Mouse (Mus musculus) frontal cortex, postnatal 14 days (tissue): ENCODE measurements around the gene Kcmf1.
A peak's percentile ranks its signal among the peaks of the same experiment; 100 is the strongest.
"Not testable (repeated sequence)": the region's sequence is repeated elsewhere in the genome, so short reads cannot be mapped to it uniquely, and the experiment has no call there.

Experiments
- DNase-seq, 2 experiments: peaks; one replicate each; pipeline ENCODE4 v3.0.0; 2022; ENCODE audit warnings: low spot score in 2 of 2

Kcmf1 gene

DNA sequence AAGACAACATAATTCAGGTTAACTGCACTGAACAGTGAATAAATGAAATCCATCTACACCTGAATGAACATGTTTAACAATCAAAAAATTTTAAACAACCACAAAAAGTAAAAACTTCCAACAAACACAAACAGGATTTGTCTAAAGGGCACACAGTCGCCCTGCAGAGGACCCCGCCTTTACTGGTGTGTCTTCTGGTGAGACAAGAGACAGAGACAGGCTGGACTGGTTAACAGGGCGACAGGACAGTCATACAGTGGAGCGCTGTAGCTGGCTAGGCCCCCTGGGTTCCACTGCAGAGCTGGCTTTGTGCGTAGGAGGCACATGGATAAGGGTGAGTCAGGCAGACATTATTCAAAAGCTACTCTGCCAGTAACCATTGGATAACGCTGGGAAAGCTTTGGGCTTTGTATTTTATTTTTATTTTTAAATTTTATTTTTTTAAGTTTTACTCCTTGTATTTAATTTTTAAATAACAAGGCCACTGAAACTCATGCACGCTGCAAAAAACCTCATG is 57.7 kb downstream of the Kcmf1 start:
- DNase-seq, result no peak

DNA sequence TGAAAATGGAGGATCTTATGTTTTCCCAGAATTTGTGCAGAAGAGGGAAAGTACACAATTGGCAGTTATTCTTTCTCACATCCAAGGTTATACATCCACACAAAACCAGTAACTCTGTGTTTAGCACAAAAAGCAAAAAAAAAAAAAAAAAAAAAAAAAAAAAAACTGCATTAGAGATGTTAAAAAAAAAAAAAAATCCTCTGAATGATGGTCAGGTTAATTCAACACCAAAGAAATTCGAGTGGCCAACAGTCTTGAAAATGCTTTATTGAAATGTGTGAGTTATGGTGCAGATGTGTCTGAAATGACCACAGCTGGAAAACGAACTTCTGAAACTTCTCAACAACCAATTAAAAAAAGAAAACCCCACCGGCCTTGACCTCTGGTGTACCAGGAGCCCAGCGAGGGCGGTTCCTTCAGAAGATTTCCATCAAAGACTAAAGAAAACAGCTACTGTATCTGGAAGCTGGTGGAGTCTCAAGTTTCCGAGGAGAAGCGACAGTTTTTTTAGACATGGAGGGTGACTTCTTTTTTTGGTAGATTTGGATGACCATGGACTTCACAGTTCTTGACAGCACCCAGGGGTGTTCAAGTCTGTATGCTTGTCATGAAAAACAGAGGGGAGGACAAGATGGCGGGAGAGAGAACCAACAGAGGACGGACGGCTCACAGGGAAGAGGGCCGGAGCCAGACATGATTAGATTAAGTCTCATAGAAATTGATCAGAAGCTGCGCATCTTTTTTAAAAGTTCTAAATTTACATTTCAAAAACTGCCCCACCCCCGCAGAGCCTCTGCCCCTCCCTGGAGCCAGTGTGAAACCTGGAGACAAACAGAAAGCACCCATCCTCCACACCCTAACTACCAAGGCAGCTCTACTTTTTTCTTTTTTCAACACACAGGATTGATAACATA is 58.7 kb downstream of the Kcmf1 start:
- DNase-seq, result no peak

DNA sequence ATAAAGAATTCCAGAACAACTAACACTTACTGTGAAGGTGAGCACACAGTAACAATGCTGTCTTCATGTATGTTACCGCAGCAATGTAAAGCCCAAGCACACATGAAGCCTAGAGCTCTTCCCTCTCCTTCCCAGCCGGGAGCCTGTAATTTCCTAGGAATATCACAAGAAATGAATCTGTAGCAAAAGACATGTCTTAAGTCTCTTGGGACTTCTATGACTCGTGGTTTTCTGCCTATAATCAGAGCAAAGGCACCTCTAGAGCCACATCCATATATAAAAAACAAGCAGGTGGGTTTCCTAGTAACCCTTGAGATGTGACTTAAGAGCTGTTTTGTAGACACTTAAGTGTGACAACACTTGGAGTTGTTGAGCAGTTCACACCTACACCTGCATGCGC is 62.0 kb downstream of the Kcmf1 start:
- no peak for DNase-seq

DNA sequence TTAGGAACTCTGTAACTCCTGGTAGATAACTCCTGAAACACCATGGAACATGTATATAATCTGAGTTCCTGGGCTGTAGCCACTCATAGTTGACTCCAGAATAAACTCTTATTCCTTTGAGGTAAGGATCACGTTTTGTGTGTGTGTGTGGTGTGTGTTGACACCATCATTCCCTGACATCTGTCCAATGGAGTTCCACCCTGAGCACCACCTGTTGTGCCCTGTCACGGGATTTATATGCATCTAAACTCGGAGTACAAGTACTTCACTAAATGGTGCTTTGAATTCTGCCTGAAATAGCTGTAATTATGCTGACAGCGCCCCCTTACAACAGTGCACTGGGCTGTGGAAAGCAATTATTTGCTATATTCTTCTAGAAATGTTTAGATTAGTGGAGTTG is 65.3 kb downstream of the Kcmf1 start:
- DNase-seq, result no peak

DNA sequence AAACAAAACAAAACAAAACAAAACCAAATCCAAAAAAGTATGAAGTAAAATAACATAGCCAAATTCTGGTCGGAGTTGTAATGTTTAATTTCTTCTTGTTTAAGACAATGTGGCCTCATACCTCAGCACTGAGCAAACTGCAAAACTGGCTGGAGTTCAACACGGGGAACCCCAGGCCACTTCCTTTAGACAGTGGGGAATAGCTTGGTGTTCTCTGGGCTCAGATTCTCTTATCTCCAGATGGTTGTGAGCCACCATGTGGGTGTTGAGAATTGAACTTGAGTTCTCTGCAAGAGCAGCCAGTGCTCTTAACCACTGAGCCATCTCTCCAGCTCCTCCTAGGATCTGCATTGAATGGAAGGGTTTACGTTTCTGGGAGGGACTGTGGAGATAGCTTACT is 67.9 kb downstream of the Kcmf1 start:
- DNase-seq, result no peak

DNA sequence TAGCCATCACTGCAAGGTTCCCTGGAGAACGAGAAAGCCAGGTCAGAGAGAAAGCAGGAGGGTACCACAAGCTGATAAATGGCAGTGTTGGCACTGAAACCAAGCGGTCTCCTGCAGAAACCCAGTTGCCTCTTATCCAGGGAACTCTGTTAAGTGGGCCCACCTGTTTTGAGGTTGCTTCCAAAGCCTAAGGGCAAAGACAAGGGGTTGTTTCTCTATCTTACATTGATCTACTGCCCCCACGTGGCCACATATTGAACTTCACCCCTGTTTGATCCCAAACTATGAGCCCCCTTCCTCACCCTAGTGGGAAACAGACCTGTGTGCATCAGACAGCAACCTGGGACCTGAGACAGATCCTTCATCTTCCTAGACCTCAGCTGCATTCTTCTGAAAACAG is 68.5 kb downstream of the Kcmf1 start:
- DNase-seq, result peak; percentile 29 to 63

DNA sequence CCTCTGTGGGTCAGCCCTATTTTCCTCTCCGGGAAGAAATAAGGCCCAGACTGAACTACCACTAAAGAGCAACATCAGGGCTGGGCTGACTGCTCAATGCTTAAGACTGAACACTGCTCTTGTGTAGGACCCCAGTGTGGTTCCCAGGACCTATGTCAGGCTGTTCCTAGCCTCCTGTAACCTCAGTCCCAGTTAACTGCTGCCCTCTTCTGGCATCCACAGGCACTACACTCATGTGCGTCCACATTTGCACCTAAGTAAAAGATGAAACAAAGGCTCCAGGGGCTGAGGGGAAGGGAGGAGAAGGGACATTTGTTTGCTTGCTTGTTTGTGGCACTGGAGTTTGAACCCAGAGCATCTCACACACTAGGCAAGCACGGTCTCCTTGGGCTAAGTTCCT is 70.9 kb downstream of the Kcmf1 start:
- no peak for DNase-seq

DNA sequence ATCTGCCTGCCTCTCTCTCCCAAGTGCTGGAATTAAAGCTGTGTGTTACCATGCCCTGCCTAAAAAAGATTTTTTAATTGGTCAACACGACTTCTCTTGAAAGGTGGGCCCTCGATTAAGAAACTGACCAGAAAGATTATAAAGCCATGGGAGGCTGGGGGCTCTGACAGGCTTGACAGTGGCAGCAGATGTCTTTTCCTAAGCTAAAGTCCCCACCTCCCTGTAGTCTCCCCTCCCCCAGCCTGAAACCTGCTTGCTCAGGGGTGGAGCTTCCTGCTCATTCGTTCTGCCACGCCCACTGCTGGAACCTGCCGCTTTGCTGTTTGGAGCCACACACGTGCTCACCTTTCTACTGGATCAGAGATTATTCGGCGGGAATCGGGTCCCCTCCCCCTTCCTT is 71.7 kb downstream of the Kcmf1 start:
- DNase-seq, result not testable (repeated sequence)

DNA sequence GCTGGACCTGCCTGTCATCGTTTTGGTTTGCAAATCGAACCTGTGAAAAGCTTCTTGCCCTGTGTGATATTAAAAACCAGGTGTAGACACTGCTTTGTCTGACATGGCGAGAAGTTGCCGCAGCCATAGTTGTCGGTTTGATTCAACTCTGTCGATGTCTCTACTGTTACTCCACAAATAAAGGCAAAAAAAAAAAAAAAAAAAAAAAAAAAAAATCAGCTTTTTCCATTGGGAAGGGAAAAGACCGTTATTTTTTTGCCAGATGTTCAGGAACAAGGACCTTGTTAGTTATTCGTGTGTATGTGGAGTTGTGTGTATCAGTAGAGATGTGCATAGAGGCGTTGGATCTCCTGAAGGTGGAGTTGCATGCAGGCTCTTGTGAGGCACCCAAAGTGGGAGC is 74.0 kb downstream of the Kcmf1 start:
- DNase-seq, result no peak

DNA sequence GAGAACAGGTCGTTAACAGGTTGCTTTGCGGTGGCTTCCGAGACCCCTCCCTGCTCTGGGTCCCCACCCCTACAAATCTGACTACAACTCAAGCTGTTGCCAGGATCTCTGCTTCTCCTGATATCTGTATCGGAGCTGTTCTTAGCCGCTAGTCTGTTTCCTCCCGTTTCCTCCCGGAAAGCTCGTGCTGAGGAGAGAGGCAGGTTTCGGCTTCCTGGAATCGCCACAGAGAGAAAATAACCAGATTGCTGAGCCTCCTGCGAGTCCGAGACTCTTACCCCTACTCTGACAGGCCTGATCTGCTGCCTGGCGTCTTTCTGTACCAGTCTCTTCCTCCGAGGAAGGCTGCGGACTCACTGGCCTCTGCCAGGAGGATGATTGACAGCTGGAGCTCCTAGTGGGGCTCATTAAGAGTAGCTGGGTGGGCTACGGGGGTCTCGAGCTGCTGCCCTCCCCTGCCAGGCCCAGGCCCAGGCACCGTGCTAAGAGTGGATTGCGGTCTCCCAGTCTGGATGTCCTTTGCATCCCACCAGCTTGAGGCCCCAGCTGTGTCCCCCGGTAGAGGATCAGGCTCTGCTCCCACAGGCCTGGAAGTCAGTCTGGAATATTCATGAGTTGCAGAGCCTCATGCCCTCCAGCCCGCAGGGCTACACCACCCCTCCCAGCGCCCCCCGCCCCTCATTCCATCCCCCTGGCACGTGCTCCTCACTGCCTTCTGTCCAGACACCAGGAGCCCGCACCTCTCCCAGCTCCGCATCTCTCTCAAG is 74.6 kb downstream of the Kcmf1 start:
- no peak for DNase-seq

DNA sequence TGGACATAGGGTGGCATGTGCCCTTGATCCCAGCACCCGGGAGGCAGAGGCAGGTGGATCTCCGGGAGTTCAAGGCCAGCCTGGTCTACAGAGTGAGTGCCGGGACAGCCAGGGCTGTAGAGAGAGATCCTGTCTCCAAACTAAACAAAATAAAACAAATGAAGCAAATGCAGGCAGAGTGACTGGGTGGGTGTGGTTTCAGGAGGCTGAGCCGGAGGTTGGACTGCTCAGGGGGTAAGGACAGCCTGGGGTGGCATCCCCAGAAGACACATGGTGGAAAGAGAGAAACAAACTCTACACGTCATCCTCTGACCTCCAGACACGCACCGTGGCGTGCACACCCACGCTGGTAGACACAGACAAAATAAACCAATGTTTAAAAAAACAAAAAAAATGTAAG is 86.3 kb downstream of the Kcmf1 start:
- DNase-seq, result no peak

DNA sequence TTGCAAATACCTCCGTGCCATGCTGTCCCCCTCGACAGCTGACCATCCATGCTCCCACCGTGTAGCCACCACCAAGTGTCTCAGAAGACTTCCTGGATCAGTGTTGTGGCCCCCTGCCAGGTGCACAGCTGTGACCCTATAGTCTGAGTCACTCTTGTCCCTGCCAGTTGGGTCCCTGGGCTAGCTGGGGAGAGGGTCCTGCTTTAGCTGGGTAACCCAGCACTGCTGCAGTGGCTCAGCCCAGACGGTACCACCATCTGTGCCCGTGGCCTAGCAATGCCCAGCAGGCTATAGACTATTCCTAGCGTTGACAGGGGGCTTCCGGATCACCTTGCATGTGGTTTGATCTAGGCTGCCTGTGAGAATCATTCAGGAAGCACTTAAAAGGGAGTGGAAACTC is 89.5 kb downstream of the Kcmf1 start:
- DNase-seq, result no peak

DNA sequence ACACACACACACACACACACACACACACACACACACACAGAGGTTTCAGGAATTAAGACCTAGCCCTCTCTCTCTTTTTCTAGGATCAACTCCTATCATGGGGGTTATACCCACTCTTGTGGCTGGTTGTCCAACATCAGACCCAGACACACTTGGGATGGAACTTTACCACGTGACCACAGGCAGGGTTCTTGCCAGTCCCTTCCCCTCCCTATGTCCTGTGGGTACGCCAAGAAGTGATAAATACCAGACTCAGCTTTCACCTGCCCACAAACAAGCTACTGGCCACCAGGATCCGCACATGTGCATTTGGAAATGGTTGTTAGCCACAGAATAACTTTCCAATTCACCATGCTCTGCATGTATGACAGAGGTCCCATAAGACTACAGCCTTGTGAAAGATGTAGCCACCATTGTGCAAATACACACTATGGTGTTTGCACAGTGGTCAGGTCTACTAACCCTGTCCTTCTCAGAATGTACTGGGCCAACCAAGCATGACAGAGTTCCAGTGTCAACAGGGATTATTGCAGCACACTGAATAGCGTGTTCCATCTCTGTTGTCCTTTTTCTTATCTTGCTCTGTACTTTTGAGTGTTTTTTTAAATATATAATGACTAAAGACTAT is 90.1 kb downstream of the Kcmf1 start:
- DNase-seq, result no peak

DNA sequence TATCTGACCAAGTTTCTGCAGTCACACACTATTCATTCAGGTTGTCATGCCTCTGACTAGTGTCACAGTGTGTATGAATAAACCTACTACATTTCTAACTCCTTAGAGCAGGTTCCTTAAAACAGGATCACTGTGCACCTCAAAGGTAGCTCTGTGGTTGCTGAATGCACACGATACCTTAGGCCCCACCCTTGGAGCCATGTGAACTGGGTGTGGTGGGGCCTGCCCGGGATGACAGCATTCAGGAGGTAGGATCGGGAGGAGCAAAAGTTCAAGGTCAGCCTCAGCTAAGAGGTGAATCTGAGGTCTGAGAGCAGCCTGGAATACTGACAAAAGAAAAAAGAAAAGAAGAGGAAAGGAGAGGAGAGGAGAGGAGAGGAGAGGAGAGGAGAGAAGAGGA is 91.4 kb downstream of the Kcmf1 start:
- no peak for DNase-seq

DNA sequence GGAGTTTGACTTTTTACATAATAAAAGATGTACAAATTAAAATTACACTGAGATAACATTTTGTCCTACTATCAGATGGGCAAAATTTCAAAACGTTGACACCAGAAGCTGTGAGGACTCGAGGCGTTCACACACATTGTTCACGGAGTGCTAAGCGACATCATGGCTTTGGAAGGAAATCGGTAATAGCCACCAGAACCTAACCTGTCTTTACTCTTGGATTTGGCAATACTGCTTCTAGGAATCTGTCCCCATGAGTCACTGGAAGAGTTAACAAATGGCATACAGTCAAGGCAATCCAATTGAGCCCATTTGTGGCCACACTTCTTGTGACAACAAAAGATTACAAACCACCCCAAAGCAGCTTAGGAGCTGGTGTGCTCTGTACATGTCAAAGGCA is 96.1 kb downstream of the Kcmf1 start:
- no peak for DNase-seq

DNA sequence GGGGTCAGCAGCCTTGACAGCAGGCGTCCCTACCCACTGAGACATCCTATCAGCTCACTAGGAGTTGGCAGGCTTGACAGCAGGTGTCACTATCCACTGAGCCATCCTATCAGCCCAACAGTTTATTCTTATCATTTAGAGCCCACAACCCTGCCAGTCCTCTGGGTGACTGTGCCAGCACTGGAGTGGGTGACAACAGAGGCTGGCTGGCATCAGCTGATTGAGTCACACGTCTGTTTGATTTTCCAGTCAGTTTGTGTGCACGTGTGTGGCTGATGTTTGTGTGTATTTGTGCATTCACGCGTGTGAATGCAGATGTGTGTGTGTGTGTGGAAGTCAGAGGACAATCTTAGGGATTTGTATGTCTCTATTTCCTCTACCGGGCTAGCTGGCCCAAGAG is 97.7 kb downstream of the Kcmf1 start:
- no peak for DNase-seq

DNA sequence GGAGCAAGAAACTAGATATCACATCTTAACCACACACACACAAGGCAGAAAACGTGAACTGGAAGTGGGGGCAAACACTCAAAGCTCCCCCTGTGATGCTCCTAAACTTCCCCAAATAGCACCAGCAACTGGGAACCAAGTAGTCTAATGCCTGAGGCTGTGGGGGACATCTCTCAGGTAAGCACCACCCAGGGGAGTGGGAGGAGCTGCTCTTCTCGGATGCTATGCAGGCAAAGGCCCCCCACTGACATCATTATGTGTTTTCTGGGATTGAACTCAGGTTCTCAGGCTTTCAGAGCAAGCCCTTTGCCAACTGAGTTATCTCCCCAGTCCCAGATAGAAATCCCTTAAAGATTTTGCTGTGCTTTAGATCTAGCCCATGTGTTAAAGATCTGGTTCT is 99.1 kb downstream of the Kcmf1 start:
- DNase-seq, result no peak

DNA sequence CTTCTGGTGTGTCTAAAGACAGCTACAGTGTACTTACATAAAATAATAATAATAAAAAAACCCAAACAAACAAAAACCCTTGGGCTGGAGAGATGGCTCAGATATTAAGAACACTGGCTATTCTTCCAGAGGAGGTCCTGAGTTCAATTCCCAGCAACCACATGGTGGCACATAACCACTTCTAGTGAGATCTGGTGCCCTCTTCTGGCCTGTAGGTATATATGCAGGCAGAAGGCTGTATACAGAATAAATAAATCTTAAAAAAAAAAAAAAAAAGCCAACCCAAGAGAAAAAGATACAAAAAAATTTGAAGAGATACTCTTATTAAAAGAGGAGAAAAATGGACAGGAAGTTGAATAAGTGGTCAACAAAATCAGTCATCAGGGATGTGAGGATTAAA is 102.0 kb downstream of the Kcmf1 start:
- DNase-seq, result no peak

DNA sequence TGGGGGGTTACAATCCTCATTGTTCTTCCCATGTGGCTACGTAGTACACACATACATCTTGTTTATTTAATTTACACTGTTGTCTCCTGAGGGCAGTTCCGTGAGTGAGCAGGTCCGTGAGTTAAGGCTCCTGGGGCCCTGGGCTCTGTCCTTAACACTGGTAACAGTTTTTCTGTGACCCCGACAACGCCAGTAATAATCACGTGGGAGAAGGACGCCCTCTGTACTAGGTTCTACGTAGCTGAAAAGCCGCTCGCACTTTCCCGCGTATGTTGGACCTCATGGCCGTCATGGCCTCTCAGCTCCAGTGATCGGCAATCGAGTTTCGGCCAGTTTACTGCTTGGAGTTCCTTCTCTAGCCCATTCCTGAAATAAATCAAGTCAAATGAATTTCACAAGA is 104.3 kb downstream of the Kcmf1 start:
- no peak for DNase-seq

DNA sequence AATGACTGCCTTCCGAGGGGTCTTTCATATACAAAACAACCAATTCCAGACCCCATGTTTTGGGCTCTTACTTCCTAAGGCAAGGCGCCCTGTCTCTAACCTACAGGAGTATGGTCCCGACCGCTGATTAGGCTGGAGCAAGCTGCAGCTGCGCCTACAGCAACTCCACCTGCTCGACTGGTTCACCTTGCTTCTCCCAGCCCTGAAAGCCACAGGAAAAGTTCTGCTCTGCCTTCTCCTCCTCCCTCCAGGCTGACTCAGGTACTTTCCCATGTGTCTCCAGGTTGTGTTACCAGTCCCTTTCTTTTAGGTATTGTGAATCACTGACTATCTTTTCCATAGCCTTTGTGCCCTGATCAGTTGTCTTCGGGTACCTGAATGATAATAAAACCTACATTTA is 104.9 kb downstream of the Kcmf1 start:
- no peak for DNase-seq

DNA sequence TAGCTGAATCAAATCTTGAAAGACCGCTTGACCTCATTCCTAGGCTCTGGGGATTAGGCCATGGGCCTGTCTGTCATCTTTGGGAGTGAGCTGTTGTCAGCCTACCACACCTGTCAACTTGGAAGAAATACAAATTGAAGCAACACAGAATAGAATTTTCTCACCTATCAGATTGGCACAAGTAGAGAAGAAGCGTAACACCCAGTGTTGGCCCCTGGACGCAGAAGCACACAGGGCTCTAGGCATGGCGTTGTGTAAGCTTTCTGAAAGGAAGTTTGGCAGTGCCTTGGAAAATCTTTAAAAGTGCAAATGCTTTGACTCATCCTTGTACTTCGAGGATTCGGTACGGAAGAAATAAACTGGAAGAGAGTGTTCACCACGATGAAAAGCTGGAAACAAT is 107.1 kb downstream of the Kcmf1 start:
- no peak for DNase-seq
